7 mouse cellular contexts compared by ENCODE assay signal in the genomic region with DNA sequence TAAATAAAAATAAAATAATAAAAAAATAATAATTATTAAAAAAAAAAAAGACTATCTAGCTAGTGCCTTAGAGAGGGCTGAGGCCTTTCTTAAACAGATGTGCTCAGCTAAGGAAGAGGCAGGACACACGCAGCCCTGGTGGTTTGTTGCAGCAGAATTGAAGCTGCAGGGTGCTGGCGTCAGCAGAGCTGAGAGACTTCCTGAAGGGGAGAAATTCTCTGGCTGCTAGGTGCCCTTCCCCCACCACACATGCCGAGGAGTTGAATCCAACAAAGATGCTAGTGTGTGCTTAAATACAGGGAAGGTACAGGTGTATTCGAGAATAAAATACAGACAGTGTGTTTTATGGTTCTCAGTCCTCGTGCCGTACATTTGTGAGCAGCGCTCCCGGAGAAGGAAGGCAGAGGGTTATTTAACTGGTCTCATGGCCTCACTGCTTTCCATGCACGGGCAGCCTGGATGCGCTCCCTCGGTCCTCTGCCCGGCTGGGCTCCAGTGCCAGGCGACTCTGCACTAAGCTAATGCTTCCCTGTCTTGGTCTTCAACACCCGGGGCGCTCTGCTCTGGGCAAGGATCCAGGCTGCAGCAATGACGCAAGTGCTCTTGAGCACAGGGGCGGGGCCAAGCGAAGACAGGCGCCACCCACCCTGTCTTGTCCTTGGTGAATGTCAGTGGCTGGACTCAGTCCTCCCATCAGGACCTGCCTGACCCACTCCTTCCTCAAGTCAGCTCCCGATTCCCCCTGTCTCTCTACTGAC. TPM values are rescaled to one million over a fixed set of nuclear protein-coding genes. Genes with fewer than 3 reads are reported as not detected.
DNase-seq lines count a peak whose midpoint lies in the region; ATAC-seq and TF ChIP-seq lines count a peak whose summit lies in the region.

No protein-coding gene starts in this region.

- H3K4me2 ChIP-seq in intestine, embryonic 14.5 days (ENCODE audit: low read length), result peak overlapping the region; percentile 58

- no peaks in the 10 kb centered on the region for H3K36me3 ChIP-seq in intestine, embryonic 14.5 days (ENCODE audit: control insufficient read depth, insufficient read depth, low read length)

- no peak for TF ChIP-seq CTCF in cortical plate, adult 2 months (IDR thresholded peaks at IDR 0.05; ENCODE audit: extremely low read depth, insufficient read depth, low read length)

- peaks cover 14% of the 10 kb centered on the region for H3K27me3 ChIP-seq in intestine, embryonic 14.5 days (replicated peaks; ENCODE audit: control insufficient read depth, insufficient read depth, low read length)

- intact Hi-C loops in left cerebral cortex, postnatal 36 days (cut with DNase I), result no loop called here

- peak; percentile 87 to 90 for DNase-seq in adrenal gland, adult 18-20 months (ENCODE audit: low spot score in 2 of 2)
- peak; percentile 90 for DNase-seq in gastrocnemius, postnatal 25 days
- peak; percentile 84 for DNase-seq in intestine, embryonic 14.5 days (ENCODE audit: low spot score)
- peak; percentile 87 to 90 for DNase-seq in left cerebral cortex, postnatal 36 days (ENCODE audit: low spot score in 2 of 2)
- peak; percentile 76 for DNase-seq in mesoderm, embryonic 11.5 days (ENCODE audit: low read depth, low spot score)
- peak; percentile 87 for DNase-seq in right cerebral cortex, postnatal 25 days

- H3K4me3 ChIP-seq in cortical plate, adult 2 months (ENCODE audit: insufficient read depth, low read length), result peak overlapping the region; percentile 13; the same call in 1 of the 2 replicates
- H3K4me3 ChIP-seq in intestine, embryonic 14.5 days (ENCODE audit: low read depth, low read length), result peak overlapping the region; percentile 25

- ATAC-seq in intestine, embryonic 14.5 days (replicated peaks; ENCODE audit: low FRiP score, low TSS enrichment, low read depth), result peak; percentile 71

- H3K27ac ChIP-seq in cortical plate, adult 2 months (ENCODE audit: insufficient read depth, low read length), result peak overlapping the region; percentile 61
- H3K27ac ChIP-seq in intestine, embryonic 14.5 days (ENCODE audit: low read depth), result no peak overlapping the region

- H3K9me3 ChIP-seq in intestine, embryonic 14.5 days (ENCODE audit: control insufficient read depth, low read length), result no peaks in the 10 kb centered on the region

- 1% methylated on average over 20 of the region's 20 CpGs for WGBS in intestine, embryonic 14.5 days

- TF ChIP-seq POLR2A in cortical plate, adult 2 months (IDR thresholded peaks at IDR 0.05; ENCODE audit: extremely low read depth, insufficient read depth, low read length), result peak; percentile 66

- peak overlapping the region; percentile 31; the same call in 1 of the 2 replicates for H3K9ac ChIP-seq in intestine, embryonic 14.5 days (ENCODE audit: low read length)

- peaks cover 10% of the 10 kb centered on the region for H3K4me1 ChIP-seq in cortical plate, adult 2 months (ENCODE audit: control insufficient read depth, insufficient read depth, low read length)
- peaks cover 15% of the 10 kb centered on the region for H3K4me1 ChIP-seq in intestine, embryonic 14.5 days (replicated peaks; ENCODE audit: control insufficient read depth, insufficient read depth, low read length)

RNA-seq across cellular contexts. Expression of a gene that starts 19.3 kb away (rescaled TPM):
- 100 to 1,000 TPM in 1 of 2 experiments, 10 to 100 TPM in 1; 33.0 to 117 TPM for total RNA-seq in adrenal gland, adult 18-20 months (2021)
- 24.0 and 71.9 TPM in 2 replicates for polyA plus RNA-seq in cortical plate, adult 2 months (2012; rRNA removed)
- total RNA-seq in gastrocnemius, postnatal 25 days (2021), result 1 to 10 TPM; 3.5 to 7.9 TPM
- 1.1 and 1.4 TPM in 2 replicates for polyA plus RNA-seq in intestine, embryonic 14.5 days (2014; fragmentation: Nextera tagmentation; extraction: Ambion mirVana)
- 100 to 1,000 TPM in 1 of 2 experiments, 10 to 100 TPM in 1; 75.0 to 128 TPM for total RNA-seq in left cerebral cortex, postnatal 36 days (2021)
